Comparison of ENCODE assay signal across 9 mouse cellular contexts in the genomic region with DNA sequence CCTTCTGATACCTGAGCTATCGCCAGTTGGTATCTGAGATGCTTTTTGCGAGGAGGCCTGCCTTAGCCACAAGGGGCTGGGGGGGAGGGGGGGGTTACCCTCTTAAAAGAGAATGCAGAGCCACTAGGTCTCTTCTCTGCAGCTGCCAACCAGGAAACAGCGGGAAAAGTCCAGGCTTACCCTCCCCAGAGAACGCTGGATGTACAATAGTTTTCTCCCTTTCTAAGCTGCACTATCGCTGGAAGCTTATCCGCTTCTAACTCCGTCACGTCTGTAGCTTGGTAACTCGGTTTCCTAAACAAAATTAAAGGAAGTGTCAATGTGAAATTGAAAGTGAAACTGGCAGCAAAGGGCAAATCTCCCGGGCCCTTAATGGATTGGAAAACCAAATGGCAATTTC.
DNase-seq lines count a peak whose midpoint lies in the region; ATAC-seq and TF ChIP-seq lines count a peak whose summit lies in the region.
"Had no signal": no experiment of that assay in that cellular context is flagged by ENCODE, and none has a peak within 500 bp of the region (broad histone marks: within the 10 kb centered on the region; RNA-seq: fewer than 3 reads in every experiment).

No protein-coding gene starts in this region.

- no peaks in the 10 kb centered on the region for H3K36me3 ChIP-seq in liver, embryonic 15.5 days (replicated peaks)
- H3K36me3 ChIP-seq in stomach, embryonic 16.5 days (ENCODE audit: control insufficient read depth, insufficient read depth, low read length) = no peaks in the 10 kb centered on the region
- H3K36me3 ChIP-seq: neural tube, embryonic 12.5 days had no signal

- H3K4me2 ChIP-seq in liver, embryonic 15.5 days = peak overlapping the region; percentile 23; the same call in 1 of the 2 replicates
- H3K4me2 ChIP-seq in stomach, embryonic 16.5 days (ENCODE audit: low read depth, low read length) = peak overlapping the region; percentile 39
- H3K4me2 ChIP-seq: neural tube, embryonic 12.5 days had no signal

- peak overlapping the region; percentile 62 for H3K4me3 ChIP-seq in bone marrow, adult 2 months (replicated peaks; ENCODE audit: control insufficient read depth, low read depth, low read length)
- peak overlapping the region; percentile 20 for H3K4me3 ChIP-seq in liver, embryonic 15.5 days (replicated peaks)
- peak overlapping the region; percentile 24 for H3K4me3 ChIP-seq in stomach, embryonic 16.5 days (replicated peaks; ENCODE audit: low read length)
- H3K4me3 ChIP-seq: neural tube, embryonic 12.5 days had no signal

- TF ChIP-seq CTCF in bone marrow, adult 2 months (IDR thresholded peaks at IDR 0.05; ENCODE audit: control insufficient read depth, insufficient read depth, low read length) = no peak

- no peaks in the 10 kb centered on the region for H3K27me3 ChIP-seq in liver, embryonic 15.5 days
- H3K27me3 ChIP-seq in stomach, embryonic 16.5 days (ENCODE audit: control insufficient read depth, insufficient read depth, low read length) = no peaks in the 10 kb centered on the region
- H3K27me3 ChIP-seq: neural tube, embryonic 12.5 days had no signal

- 6% methylated on average over 10 of the region's 10 CpGs for WGBS in bone marrow, adult 2 months
- WGBS in liver, embryonic 15.5 days (ENCODE audit: insufficient replicate concordance) = 27% methylated on average over 10 of the region's 10 CpGs
- 51% methylated on average over 10 of the region's 10 CpGs for WGBS in stomach, embryonic 16.5 days

- peak; percentile 64 for DNase-seq in 416B (ENCODE audit: low read depth)
- no peak for DNase-seq in spleen, postnatal 10 days (ENCODE audit: low spot score in 2 of 2)
- no peak for DNase-seq in frontal cortex, postnatal 14 days (ENCODE audit: low spot score in 2 of 2)

- H3K9ac ChIP-seq in liver, embryonic 15.5 days = no peak overlapping the region
- H3K9ac ChIP-seq in stomach, embryonic 16.5 days (ENCODE audit: low read length) = 0 out of 2 replicates have a peak overlapping the region, but pooled peaks have one; percentile 40
- H3K9ac ChIP-seq: neural tube, embryonic 12.5 days had no signal

- no peak for TF ChIP-seq POLR2A in bone marrow, adult 2 months (IDR thresholded peaks at IDR 0.05; ENCODE audit: borderline replicate concordance, control insufficient read depth, low read depth, low read length)

- no peaks in the 10 kb centered on the region for H3K4me1 ChIP-seq in bone marrow, adult 2 months (ENCODE audit: control insufficient read depth, insufficient read depth, low read length)
- no peaks in the 10 kb centered on the region for H3K4me1 ChIP-seq in liver, embryonic 15.5 days (replicated peaks)
- H3K4me1 ChIP-seq in stomach, embryonic 16.5 days (ENCODE audit: control insufficient read depth, insufficient read depth, low read length) = 0 out of 2 replicates have a peak, but pooled peaks cover 5% of the 10 kb centered on the region
- H3K4me1 ChIP-seq: neural tube, embryonic 12.5 days had no signal

- peak; percentile 87 to 91 for ATAC-seq in hematopoietic stem cell, adult 5-6 weeks (replicated peaks in 1 of 2; ENCODE audit: insufficient read depth in 1 of 2, low FRiP score in 2 of 2, low TSS enrichment in 1 of 2, low read depth in 1 of 2, poor library complexity in 2 of 2, severe bottlenecking in 2 of 2)
- no peak for ATAC-seq in liver, embryonic 15.5 days (ENCODE audit: insufficient read depth)
- 0 out of 2 replicates have a peak, but pooled peaks have one; percentile 40 for ATAC-seq in stomach, embryonic 16.5 days (ENCODE audit: insufficient read depth, low FRiP score)
- no peak for ATAC-seq in erythroblast, adult 5-6 weeks (replicated peaks; ENCODE audit: low FRiP score, poor library complexity, severe bottlenecking)

- no peak overlapping the region for H3K27ac ChIP-seq in bone marrow, adult 2 months (ENCODE audit: control insufficient read depth, insufficient read depth, low read depth, low read length, poor library complexity)
- no peak overlapping the region for H3K27ac ChIP-seq in liver, embryonic 15.5 days (replicated peaks)
- H3K27ac ChIP-seq in stomach, embryonic 16.5 days (ENCODE audit: low read length) = no peak overlapping the region
- H3K27ac ChIP-seq: neural tube, embryonic 12.5 days had no signal

- H3K9me3 ChIP-seq in liver, embryonic 15.5 days (replicated peaks) = no peaks in the 10 kb centered on the region
- no peaks in the 10 kb centered on the region for H3K9me3 ChIP-seq in stomach, embryonic 16.5 days (replicated peaks; ENCODE audit: control insufficient read depth, low read length)
- H3K9me3 ChIP-seq: neural tube, embryonic 12.5 days had no signal

Comparison
In these comparisons a context has a peak if more than half of its experiments do, and no peak if none do; other contexts are left out.
1. ATAC-seq: peak in hematopoietic stem cell, adult 5-6 weeks (2 of 2) and stomach, embryonic 16.5 days (single experiment); none in liver, embryonic 15.5 days (single experiment) and erythroblast, adult 5-6 weeks (single experiment).
2. Peak in every context shown above with its lines, with median percentiles within 50 percentile points of each other: H3K4me3 ChIP-seq.